Comparison of ENCODE assay signal across 18 mouse cellular contexts in the genomic region with DNA sequence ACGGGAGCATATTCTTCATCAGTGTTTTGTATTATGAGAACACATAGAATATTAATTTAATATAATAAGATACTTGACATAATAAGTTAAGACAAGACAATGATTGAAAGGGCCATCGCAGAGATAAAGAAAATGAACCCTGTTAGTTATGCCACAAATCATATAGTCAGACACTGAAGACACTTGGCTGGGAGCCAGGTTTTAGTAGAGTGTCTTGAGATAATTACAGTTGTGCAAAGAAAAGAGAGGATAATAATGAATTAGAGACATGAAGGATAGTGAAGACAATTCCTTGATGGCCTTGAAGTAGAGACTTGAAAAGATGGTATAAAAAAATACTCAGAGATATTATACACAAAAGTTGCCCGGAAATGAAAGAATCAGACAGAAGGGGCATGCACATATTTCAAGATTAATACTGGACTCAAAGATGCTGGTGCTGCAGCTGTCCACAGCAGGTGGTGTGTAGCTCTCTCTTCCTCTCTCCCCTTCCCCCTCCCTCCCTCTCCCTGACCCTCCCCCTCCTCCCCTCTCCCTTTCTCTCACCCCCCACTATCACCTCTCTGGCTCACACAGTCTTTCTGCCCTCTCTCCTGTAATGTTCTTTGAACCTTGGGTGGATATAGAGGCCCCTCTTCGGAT. TPM values are rescaled to one million over a fixed set of nuclear protein-coding genes. Genes with fewer than 3 reads are reported as not detected.
DNase-seq lines count a peak whose midpoint lies in the region; ATAC-seq and TF ChIP-seq lines count a peak whose summit lies in the region.
"Had no signal": no experiment of that assay in that cellular context is flagged by ENCODE, and none has a peak within 500 bp of the region (broad histone marks: within the 10 kb centered on the region; RNA-seq: fewer than 3 reads in every experiment).

No protein-coding gene starts in this region.

- peaks cover 4% of the 10 kb centered on the region; the same call in 1 of the 2 replicates for H3K4me1 ChIP-seq in embryonic facial prominence, embryonic 12.5 days
- H3K4me1 ChIP-seq in embryonic facial prominence, embryonic 10.5 days = peaks cover 13% of the 10 kb centered on the region
- 0 out of 2 replicates have a peak, but pooled peaks cover 5% of the 10 kb centered on the region for H3K4me1 ChIP-seq in intestine, embryonic 15.5 days (replicated peaks)
- H3K4me1 ChIP-seq in intestine, postnatal 0 days (replicated peaks; ENCODE audit: control insufficient read depth, insufficient read depth, low read length) = 0 out of 2 replicates have a peak, but pooled peaks cover 3% of the 10 kb centered on the region
- H3K4me1 ChIP-seq in thymus, adult 2 months (replicated peaks; ENCODE audit: control insufficient read depth, insufficient read depth, low read length) = peaks cover 4% of the 10 kb centered on the region; the same call in 1 of the 2 replicates
- H3K4me1 ChIP-seq: heart, embryonic 15.5 days had no signal

- no peaks in the 10 kb centered on the region for H3K36me3 ChIP-seq in embryonic facial prominence, embryonic 12.5 days
- H3K36me3 ChIP-seq in embryonic facial prominence, embryonic 10.5 days (replicated peaks) = no peaks in the 10 kb centered on the region
- no peaks in the 10 kb centered on the region for H3K36me3 ChIP-seq in intestine, embryonic 15.5 days
- H3K36me3 ChIP-seq in intestine, postnatal 0 days (ENCODE audit: control insufficient read depth, insufficient read depth) = no peaks in the 10 kb centered on the region
- no peaks in the 10 kb centered on the region for H3K36me3 ChIP-seq in thymus, adult 2 months (ENCODE audit: control insufficient read depth, insufficient read depth, low read length)
- H3K36me3 ChIP-seq: heart, embryonic 15.5 days had no signal

- no peak for TF ChIP-seq CTCF in intestine, postnatal 0 days (IDR thresholded peaks at IDR 0.05; ENCODE audit: low read depth)
- TF ChIP-seq CTCF in brain, embryonic 14.5 days (IDR thresholded peaks at IDR 0.05; ENCODE audit: borderline replicate concordance, extremely low read depth, insufficient read depth, insufficient read length) = no peak
- TF ChIP-seq CTCF in thymus, adult 2 months (IDR thresholded peaks at IDR 0.05; ENCODE audit: borderline replicate concordance, control insufficient read depth, extremely low read depth, insufficient read depth, low read length, poor library complexity) = no peak

- H3K27me3 ChIP-seq in embryonic facial prominence, embryonic 12.5 days = no peaks in the 10 kb centered on the region
- H3K27me3 ChIP-seq in embryonic facial prominence, embryonic 10.5 days (replicated peaks; ENCODE audit: low read depth, poor library complexity, severe bottlenecking) = no peaks in the 10 kb centered on the region
- H3K27me3 ChIP-seq in intestine, embryonic 15.5 days (replicated peaks) = no peaks in the 10 kb centered on the region
- no peaks in the 10 kb centered on the region for H3K27me3 ChIP-seq in intestine, postnatal 0 days (replicated peaks; ENCODE audit: control insufficient read depth, insufficient read depth, low read length)
- no peaks in the 10 kb centered on the region for H3K27me3 ChIP-seq in thymus, adult 2 months (ENCODE audit: control insufficient read depth, insufficient read depth, low read length)
- H3K27me3 ChIP-seq: heart, embryonic 15.5 days had no signal

- H3K27ac ChIP-seq in embryonic facial prominence, embryonic 12.5 days = peak overlapping the region; percentile 41; the same call in 1 of the 2 replicates
- no peak overlapping the region for H3K27ac ChIP-seq in embryonic facial prominence, embryonic 10.5 days (replicated peaks)
- no peak overlapping the region for H3K27ac ChIP-seq in intestine, embryonic 15.5 days
- no peak overlapping the region for H3K27ac ChIP-seq in intestine, postnatal 0 days (ENCODE audit: low read depth, low read length)
- H3K27ac ChIP-seq in thymus, adult 2 months (ENCODE audit: control insufficient read depth, insufficient read depth, low read length) = no peak overlapping the region
- H3K27ac ChIP-seq: gastrocnemius, adult 2 months; heart, embryonic 15.5 days; macrophage; stomach, postnatal 0 days had no signal

- no peaks in the 10 kb centered on the region for H3K9me3 ChIP-seq in embryonic facial prominence, embryonic 12.5 days
- no peaks in the 10 kb centered on the region for H3K9me3 ChIP-seq in embryonic facial prominence, embryonic 10.5 days
- H3K9me3 ChIP-seq in intestine, embryonic 15.5 days = no peaks in the 10 kb centered on the region
- no peaks in the 10 kb centered on the region for H3K9me3 ChIP-seq in intestine, postnatal 0 days (ENCODE audit: control insufficient read depth)
- H3K9me3 ChIP-seq: heart, embryonic 15.5 days had no signal

- TF ChIP-seq POLR2A in brain, embryonic 14.5 days (IDR thresholded peaks at IDR 0.05; ENCODE audit: borderline replicate concordance, extremely low read depth, insufficient read depth, insufficient read length, poor library complexity, severe bottlenecking) = no peak
- no peak for TF ChIP-seq POLR2A in thymus, adult 2 months (IDR thresholded peaks at IDR 0.05; ENCODE audit: control insufficient read depth, extremely low read depth, insufficient read depth, low read length, poor library complexity)

- no peak for DNase-seq in embryonic facial prominence, embryonic 10.5 days (ENCODE audit: low spot score)
- DNase-seq in brain, embryonic 14.5 days (ENCODE audit: low read depth) = peak; percentile 81
- peak; percentile 45 for DNase-seq in mesoderm, embryonic 11.5 days (ENCODE audit: low read depth, low spot score)
- no peak for DNase-seq in B cell, adult 2 months
- DNase-seq in thymus, adult 2 months = no peak
- DNase-seq: embryo, embryonic 11 days; gastrocnemius, adult 2 months; heart, adult 11 months; kidney, postnatal 10 days; lung, adult 18-20 months; right cerebral cortex, postnatal 14 days; thymus, postnatal 36 days had no signal

- WGBS in embryonic facial prominence, embryonic 12.5 days = 68% methylated on average over 4 of the region's 4 CpGs
- 79% methylated on average over 4 of the region's 4 CpGs for WGBS in embryonic facial prominence, embryonic 10.5 days
- 53% methylated on average over 4 of the region's 4 CpGs for WGBS in intestine, embryonic 15.5 days
- 58% methylated on average over 4 of the region's 4 CpGs for WGBS in intestine, postnatal 0 days
- WGBS in thymus, adult 2 months = 76% methylated on average over 4 of the region's 4 CpGs

- no peak overlapping the region for H3K9ac ChIP-seq in embryonic facial prominence, embryonic 12.5 days
- H3K9ac ChIP-seq in intestine, embryonic 15.5 days = no peak overlapping the region
- H3K9ac ChIP-seq in intestine, postnatal 0 days (ENCODE audit: low read depth, low read length) = no peak overlapping the region
- H3K9ac ChIP-seq: heart, embryonic 15.5 days had no signal

- no peak overlapping the region for H3K4me3 ChIP-seq in embryonic facial prominence, embryonic 12.5 days
- no peak overlapping the region for H3K4me3 ChIP-seq in embryonic facial prominence, embryonic 10.5 days
- H3K4me3 ChIP-seq in intestine, embryonic 15.5 days (replicated peaks) = no peak overlapping the region
- H3K4me3 ChIP-seq in intestine, postnatal 0 days (ENCODE audit: low read depth, low read length) = no peak overlapping the region
- H3K4me3 ChIP-seq in thymus, adult 2 months (ENCODE audit: control insufficient read depth, insufficient read depth, low read length) = no peak overlapping the region
- H3K4me3 ChIP-seq: gastrocnemius, adult 2 months; heart, embryonic 15.5 days had no signal

- no peak for ATAC-seq in embryonic facial prominence, embryonic 12.5 days (ENCODE audit: insufficient number of reproducible peaks, insufficient read depth, low FRiP score, low TSS enrichment)
- ATAC-seq in intestine, embryonic 15.5 days = peak; percentile 12; the same call in 1 of the 2 replicates
- ATAC-seq in intestine, postnatal 0 days = no peak

- H3K4me2 ChIP-seq in embryonic facial prominence, embryonic 12.5 days (replicated peaks) = no peak overlapping the region
- no peak overlapping the region for H3K4me2 ChIP-seq in intestine, embryonic 15.5 days (replicated peaks)
- H3K4me2 ChIP-seq in intestine, postnatal 0 days (replicated peaks; ENCODE audit: low read depth) = no peak overlapping the region
- H3K4me2 ChIP-seq: heart, embryonic 15.5 days had no signal

RNA-seq across cellular contexts. Expression of a gene that starts 42.6 kb away (rescaled TPM):
- polyA plus RNA-seq in embryonic facial prominence, embryonic 12.5 days (2016; fragmentation: Nextera tagmentation; extraction: Ambion mirVana) = 108 and 110 TPM in 2 replicates
- 184 and 185 TPM in 2 replicates for polyA plus RNA-seq in embryonic facial prominence, embryonic 10.5 days (2016; fragmentation: Nextera tagmentation; extraction: Ambion mirVana)
- polyA plus RNA-seq in intestine, embryonic 15.5 days (2015; fragmentation: Nextera tagmentation; extraction: Ambion mirVana) = 90.7 and 97.1 TPM in 2 replicates
- 38.8 and 39.8 TPM in 2 replicates for polyA plus RNA-seq in intestine, postnatal 0 days (2015; fragmentation: Nextera tagmentation; extraction: Ambion mirVana)
- 56.8 and 85.3 TPM in 2 replicates for polyA plus RNA-seq in brain, embryonic 14.5 days (2012; rRNA removed)
- polyA plus RNA-seq in thymus, adult 2 months (2012; rRNA removed) = 74.9 and 166 TPM in 2 replicates

Comparison
In these comparisons a context has a peak if more than half of its experiments do, and no peak if none do; other contexts are left out.
1. DNase-seq: peak in brain, embryonic 14.5 days (single experiment) and mesoderm, embryonic 11.5 days (single experiment); none in embryonic facial prominence, embryonic 10.5 days (single experiment), B cell, adult 2 months (0 of 2) and thymus, adult 2 months (single experiment).